Mouse (Mus musculus): ENCODE results near the gene D1Ertd622e.

D1Ertd622e gene

DNA sequence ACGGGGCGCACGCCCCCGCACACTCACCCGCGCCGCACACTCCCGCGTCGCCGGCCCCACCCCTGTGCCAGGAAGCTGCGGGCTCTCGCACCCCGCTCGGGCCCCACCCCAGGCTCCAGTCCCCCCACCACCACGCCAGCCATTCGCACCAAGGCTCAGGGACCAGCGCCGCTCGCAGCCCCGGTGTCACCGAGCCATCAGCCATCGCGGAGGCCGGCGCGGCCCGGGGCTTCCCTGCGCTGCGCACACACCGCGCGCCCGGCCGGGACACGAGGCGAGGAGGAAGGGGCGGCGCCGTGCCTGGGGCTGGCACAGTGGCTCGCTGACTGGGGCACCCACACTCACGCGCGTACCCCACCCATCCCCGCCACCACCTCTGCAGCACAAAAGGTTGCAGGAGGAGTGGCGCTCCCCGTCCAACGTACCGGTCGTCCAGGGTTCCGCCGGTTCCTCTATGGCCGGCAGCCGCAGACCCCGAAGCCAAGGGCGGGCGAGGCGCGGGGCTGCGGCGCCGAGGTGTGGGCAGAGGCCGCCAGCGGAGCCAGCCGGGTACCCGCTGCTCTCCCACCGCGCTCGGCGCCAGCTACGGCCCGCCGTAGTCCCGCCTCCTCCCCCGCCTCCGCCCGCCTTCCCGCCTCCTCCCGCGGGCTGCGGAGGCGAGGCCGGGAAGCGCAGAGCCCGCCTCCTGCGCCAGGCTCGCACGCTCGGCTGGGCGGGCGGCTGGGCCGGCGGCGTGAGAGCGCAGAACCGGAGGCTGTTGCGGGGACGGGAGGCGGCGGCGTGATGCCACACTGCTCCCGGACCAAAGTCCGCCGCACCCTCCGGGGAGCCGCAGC, at the start of gene D1Ertd622e:
Gene D1Ertd622e (minus strand): TSS at position 669 of the 836 bp plus-strand sequence.
- peak; percentile 84 for DNase-seq

DNA sequence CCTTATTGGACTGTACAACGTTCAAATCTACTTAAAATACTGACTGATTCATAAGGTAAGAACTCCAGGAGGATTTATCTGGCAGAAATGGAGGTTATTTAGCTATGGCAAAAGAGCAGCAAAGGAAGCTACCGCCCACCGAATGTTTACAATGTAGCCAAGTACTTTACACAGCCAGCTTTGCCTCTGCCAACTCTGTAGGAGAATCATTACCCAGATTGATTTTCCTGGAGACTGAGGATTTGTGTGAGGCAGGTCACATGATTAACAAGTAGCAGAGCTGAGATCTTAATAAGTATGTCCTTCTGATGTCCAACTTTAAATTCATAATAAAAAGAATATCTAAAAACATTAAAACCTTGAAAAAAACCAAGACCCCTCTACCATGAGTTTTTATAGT, 48.6 kb upstream of the D1Ertd622e start:
- no peak for DNase-seq

DNA sequence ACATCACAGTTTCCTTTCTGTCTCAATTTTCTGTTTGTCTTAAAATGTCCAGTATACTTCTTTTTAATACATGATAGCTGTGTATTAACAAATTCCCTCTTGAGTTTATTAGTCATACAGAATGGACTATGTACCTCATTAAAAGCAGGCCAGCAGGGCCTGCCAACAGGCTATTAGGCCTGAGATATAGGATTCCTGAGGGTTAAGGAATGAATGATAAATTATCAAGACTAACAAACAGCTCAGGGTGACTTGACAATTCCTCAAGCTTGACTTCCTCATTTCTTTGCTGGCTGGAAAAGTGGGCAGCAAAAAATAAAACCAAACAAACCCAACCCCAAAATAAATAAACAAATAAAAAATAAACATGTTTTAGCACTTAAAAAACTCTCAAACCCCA, 43.5 kb upstream of the D1Ertd622e start:
- DNase-seq: no peak

DNA sequence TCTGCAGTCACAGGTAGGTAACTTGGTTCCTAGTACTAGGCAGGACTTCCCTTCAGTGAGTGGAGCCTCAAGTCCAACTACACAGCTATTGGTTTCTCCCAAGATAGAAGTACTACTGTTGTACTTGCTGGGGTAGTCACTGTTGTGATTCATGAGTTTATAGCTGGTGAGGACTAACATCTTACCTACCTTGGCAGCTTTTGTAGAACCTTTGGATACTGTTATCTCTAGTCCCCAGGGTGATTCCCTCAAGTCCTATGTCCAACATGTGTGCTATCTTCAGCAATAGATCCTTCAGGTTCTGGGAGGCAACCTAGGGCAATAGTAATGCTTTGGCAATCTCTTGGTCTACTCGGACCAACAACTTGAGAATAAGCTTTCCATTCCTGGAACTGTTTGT, 42.8 kb upstream of the D1Ertd622e start:
- DNase-seq: no peak

DNA sequence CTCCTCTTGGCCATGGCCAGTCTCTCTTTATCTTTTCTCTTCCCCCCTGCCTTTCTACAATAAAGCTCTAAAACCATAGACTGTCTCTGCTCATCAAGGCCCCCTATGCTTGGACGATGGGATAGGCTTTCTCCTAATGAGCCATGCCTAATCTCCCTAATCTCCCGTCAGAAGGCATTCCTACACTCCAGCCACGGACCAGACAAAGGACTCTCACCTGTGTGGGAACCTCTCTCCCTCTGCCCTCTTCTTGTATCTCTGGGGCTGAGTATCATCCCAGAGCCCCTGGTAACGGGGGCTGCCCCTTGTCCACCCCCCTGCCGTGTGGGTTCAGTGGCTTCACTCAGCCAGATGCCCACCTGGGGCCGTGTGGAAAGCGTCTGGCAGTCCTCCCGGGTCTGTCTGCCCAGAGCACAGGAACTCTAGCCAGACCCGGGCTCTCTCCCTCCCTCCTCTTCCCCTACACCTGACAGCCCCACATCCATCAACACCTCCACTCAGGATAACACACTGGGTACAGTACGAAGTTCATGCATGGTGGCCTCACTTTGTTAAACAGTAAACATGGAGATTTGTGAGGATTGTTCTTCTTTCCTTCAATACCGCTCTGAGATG, 37.2 kb upstream of the D1Ertd622e start:
- no peak for DNase-seq

DNA sequence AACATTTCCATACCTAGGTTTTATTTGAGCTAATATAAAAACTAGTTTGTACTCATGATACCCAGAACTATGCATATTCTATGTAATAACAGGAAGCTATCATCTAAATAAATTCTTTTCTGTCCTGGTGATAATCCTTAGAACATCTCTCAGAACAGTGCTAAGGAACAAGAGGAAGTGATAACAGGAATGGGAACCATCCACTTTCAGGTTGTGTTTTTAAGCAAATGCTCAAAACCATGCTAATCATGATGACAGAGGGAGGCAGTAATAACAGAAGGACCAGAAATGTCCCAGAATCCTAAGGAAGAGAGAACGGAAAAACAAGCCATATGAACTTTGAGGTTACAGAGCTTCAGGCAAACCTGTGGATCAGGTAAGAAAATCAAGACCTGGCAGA, 35.4 kb upstream of the D1Ertd622e start:
- DNase-seq: no peak

DNA sequence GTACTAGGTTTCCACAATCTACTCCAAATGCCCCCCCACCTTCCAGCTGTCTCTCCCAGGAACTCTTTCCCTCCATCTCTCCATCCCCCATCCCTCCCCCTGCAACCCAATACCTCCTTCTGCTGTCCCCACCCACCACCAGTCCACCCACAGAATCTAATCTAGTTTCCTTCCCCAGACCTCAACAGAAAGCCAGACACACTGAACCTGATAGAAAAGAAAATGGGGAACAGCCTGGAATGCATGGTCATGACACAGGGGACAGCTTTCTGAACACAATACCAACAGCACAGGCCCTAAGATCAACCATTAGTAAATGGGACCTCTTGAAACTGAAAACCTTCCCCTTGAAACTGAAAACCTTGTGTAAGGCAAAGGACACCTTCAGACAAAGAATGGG, 32.0 kb upstream of the D1Ertd622e start:
- no peak for DNase-seq

DNA sequence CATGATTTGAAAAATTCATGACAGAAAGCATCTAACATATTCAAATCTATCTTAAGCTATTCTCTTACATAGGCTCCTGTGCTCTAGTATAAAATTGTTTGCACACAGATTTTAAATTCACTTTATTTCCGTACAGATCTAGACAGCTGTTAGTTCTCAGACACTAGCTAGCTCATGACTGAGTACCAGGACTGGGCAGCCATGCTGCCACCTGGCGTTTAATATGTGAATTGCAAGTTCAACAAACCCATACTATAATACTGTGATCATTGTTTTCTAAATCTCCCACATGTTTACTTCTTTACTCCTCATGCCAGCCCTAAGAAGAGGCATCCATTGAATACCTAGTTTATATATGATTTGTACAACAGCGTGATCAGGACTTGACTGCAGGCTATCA, 26.9 kb upstream of the D1Ertd622e start:
- no peak for DNase-seq

DNA sequence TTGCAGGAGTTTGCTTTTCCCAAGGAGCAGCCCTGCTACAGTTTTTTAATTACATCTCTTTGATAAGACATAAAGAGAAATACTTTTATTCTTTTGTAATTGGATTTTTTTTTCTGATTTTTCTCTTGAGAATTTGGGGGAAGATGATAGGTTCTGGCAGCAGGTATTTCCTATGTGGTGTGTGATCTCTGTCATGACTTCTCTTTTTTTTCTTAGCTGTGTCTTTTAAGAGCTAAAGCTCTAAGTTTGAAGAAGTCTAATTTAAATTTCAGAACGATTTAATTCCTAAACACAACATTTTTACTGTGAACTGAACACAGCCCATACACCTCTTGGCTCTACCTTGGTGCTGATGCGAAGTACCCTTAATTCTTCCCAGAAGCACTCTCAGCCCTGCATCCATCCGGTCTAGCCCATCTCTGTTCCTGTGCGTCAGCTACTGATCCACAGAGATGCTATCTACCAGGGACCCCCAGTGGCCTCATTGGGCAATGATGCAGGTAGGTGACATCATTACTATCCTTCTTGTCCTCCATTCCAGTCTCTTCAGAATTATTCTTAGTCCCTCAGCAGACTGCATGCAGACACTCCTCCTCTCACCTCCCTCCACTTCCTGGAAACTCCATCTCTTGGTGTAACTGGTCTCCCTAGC, 14.8 kb upstream of the D1Ertd622e start:
- DNase-seq: no peak

DNA sequence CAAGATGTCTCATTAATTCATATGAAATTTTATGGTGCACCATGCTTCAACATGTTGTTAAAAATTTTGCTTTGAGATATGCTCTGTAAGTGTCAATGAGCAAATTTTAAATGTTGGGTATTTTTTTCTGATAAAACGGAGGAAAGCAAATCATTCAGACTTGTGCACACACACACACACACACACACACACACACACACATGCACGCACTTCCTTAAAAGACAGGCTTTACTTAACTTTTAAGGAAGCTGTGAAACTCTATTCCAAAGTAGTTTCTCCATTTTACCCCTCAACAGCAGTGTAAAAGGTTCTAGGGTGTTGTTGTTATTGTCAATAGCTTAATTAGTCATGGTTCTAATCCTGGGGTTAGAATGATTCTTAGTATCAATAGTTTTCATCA, 14.2 kb upstream of the D1Ertd622e start:
- DNase-seq: no peak

DNA sequence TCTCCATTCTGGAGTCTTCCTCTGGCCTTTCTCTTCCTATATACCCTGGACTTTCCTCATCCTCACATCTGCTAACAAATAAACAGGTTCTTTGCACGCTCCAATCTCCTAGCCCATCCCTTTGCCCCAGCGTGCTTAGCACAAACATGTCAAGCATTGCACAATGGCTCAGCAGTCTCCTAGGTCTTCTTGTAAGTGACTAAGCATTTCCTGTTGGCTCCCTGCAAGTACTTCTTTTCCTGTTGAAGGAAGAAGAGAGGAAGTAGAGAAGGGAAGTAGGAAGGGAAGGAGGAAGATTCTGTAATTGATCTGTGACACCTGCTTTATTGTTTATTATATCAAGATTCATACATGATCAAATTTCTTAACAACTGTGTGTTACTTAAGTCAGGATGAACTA, 11.0 kb upstream of the D1Ertd622e start:
- DNase-seq: no peak

DNA sequence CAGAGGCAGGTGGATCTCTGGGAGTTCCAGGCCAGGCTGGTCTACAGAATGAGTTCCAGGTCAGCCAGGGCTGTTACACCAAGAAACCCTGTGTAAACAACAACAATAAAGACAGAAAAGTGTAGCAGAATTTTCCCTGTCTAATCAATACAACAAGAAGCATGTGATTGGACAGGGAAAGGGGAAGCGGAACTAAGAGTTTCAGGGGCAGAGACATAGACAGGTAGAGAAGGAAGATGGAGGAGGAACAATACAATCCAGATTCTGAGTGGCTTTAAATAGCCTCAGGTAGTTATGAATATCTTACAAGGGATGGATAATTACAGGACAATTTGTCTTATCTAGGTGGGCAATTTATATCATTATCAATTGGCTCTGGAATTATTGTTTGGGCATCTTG, 5.4 kb upstream of the D1Ertd622e start:
- no peak for DNase-seq

DNA sequence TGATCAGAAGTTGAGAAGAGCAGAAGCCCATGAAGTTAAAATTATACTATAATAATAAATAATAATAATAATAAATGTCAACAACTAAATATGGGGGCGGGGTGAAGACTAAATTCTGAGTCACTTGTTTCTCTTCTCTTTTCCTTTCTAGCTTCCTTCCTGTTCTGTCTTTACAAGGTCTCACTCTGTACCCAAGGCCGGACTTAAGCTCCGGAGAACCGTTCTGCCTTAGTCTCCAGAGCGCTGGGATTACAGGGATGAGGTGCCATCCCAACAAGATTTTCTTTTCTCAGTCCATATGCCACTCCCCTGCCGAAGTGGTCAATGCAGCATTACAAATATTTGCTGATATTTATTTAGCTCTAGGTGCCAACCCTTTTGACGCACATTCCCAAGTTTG, 450 bp upstream of the D1Ertd622e start:
- peak; percentile 18 for DNase-seq

DNA sequence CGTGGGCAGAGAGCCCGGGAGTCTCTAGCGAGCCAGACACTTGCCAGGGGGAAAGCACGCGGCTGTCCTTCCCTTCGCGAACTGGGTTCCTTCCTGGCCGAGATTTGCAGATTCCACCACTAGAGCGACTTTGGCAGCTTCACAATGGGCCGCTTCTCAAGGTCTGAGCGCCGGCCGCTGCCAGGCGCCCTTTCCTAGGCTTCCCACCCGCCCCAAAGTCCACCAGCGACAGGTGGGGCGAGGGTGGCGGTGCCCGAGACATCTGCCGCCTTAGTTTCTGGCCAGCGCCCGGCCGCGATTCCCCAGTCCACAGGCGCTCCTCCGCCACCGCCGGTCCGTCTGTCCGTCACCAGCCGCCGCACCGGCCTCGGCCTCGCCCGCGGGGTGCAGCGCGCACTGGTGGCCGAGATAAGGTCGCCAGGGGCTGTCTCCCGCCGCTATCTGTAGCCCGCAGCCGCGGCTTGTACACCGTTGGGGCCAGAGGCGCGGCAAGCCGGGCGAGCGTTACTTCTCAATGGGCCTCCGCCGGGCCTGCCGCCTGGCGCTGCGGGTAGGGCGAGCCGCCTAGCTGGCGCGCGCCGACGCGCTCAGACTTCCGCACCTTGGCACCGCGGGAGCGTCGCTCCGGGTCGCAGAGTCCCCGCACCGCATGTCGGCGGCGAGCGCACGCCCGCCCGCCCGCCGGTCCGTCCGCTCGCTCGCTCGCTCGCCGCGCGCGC, 1.0 kb downstream of the D1Ertd622e start:
- peak; percentile 70 for DNase-seq

DNA sequence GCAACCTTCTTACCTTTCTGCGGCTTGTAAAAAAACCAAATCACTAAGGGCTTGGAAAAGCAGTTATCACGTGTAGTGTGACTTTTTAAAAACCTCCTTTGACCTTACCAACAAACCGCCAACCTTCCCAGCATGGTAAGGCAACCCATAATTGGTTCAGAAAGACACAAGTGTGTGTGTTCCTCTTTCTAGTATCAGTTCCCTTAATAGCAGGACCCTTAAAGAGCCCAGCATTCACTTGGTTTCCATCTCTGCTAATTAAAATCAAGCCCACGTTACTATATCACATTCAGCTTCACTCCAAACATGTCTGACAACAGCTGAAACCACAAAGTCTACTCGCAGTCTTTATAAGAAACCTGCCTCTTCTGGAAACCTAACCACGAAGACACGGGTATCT, 2.5 kb downstream of the D1Ertd622e start:
- no peak for DNase-seq

DNA sequence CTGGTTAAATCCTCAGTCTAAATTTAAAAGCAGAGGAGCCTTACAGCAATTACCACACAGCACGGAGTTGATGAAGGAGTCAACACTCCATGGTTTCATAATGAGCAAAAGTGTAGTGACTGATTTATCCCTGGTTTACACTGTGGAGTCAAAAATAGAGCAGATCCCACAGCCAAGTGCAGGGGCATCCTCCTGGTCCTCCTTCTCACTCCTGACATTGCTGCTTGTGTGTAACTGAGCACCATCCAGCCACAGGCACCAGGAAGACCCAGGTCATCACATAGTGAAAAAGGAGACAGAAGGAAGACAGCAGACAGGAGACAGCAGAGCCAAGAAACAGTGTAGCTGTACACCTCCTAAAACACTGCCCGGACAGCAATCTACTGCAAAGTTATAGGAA, 4.1 kb downstream of the D1Ertd622e start:
- DNase-seq: no peak

DNA sequence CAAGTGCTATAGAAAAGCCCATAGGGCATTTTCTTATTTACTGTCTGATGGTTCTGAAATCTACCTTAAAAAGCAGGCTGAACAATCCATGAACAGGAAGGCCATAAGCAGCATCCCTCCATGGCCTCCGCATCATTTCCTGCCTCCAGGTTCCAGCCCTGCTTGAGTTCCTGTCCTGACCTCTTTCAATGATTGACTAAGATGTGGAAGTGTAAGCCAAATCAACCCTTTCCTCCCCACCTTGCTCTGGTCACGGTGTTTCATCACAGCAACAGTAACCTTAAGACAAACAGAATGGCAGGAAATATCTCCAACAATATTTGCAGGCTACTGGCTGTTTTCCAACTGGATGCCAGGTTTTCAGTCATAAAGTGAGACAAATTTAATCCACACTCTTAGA, 4.7 kb downstream of the D1Ertd622e start:
- DNase-seq: no peak

DNA sequence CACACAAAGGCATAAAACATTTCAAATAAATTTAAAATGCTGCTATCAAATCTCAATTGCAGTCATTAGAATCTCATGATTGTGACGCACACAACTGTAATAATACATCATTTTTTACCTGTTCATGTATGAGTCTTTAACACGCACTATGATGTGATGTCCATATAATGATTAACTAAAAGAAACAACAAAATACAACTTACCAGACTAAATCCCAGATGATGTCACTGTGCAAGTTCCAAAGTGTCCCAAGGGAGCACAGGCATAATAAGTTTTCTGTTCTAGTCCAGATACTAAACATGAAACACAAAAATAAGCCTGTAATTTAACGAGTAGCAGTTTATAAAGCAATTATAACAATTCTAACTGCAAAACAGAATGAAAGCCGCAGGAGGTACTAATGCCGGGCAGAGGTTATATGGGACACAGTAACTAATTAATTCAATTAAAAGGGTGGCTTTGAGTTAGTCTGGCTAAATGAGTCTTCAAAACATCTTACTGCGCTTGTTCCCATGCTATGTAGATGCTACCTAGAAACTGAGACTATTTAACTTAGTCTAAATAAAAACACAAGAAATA, 7.4 kb downstream of the D1Ertd622e start:
- no peak for DNase-seq

DNA sequence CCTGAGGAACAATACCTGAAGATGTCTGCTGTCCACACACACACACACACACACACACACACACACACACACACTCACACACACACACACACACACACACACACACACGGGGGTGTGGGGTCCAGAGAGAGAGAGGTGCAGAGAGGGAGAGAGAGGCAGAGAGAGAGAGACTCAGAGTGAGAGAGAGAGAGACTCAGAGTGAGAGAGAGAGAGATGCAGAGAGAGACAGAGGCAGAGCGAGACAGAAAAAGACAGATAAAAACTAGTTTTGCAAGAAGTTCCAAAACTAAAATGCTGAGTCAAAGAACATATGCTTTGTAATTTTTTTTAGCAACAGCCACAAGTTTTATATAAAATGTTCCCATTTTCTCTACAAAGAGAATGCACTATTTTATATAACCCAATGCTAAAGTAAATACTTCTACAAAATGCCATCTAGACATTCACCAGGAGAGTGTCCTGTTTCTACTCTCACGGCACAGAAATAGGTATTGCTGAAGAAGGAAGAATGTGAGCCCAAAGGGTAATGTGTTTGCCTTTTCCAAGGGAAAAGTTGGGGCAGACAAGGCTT, 11.2 kb downstream of the D1Ertd622e start:
- no peak for DNase-seq

DNA sequence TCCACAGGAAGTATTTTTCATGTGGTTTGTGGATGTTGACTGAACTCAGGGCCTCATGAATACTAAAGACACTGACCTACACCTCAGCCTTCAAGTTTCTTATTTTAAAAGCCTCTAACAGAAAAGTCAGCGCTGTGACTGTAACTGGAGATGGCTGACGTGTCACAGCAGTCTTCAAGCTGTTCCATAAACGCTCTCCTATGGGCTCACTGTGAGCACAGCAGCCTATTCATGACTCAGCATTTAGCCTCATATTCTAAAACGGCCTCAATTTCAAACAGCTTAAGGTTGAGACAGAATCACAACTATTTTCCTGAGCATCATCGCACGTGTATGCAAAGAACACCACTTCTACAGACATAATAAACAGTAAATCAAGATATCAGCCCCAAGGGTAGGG, 11.8 kb downstream of the D1Ertd622e start:
- DNase-seq: no peak

DNA sequence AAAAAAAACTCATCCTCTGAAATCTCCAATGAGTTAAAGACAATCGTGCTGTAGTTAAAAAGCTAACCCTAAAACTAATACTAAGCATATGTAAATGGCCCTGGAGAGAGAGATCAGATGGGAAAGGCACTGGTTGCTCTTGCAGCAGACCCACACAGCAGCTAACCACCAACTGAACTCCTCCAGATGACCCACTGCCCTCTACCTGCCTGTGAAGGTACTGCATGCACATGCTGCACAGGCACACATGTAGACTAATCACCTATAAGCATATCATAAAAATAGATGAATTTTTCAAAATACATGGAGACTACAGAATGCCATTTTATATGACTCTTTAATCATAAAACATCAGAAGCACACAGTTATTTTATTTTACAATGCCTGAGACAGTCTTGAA, 14.8 kb downstream of the D1Ertd622e start:
- DNase-seq: no peak

DNA sequence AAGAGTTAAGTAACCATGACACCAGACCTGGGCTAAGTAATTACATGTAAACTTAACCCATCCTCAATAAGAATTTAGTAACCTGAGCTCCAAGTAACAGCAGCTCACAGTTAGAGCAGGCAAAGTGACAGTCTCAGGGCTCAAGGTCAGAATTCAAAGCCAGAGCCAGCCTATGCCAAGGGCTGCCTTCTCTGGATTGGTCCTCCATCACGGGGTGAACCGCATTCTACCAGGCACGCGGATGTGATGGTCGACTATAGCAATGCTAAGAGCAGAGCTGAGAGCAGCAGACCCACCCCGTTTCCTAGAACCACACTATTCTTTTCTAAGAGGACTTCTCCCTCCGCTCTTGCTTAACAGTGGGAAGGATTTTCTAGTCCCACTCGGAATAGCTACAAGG, 27.8 kb downstream of the D1Ertd622e start:
- DNase-seq: no peak

All from cerebellum, adult 11 months (tissue).